Mouse (Mus musculus) thymus, adult 18-20 months (tissue): ENCODE data around the gene Ptprm.

Experiments
- DNase-seq, 2 experiments: peaks; one replicate each; pipeline ENCODE4 v3.0.0; 2022; ENCODE audit warnings: mixed read lengths in 2 of 2

Gene Ptprm

DNA sequence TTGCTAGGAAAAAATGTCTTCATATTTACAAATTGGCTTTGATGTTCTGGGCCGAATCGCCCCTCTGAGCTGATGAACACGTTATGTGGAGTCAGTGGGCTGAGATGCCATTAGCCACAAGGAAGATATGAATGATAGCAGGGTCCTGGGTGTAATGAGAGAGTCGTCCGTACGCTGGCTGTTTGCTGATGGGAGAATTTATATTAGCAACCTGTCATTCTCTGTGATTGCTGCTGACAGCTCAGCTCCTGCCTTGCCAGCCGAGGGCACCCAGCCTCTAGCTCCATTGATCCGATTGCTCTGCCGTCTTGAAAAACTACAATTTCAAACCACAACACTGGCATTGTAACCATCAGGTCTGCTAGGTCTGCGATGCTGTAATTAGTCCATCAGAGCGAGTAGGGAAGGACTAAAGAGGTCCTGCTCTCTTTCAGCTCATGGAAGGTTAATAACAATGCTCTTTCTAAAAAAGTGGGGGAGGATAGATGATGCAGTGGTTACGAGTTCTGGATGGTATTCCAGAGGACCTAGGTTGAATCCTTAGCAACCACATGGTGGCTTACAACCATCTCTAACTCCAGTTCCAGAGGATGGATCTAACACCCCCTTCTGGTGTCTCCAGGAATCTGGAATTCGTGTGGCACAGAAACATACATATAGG is 734.1 kb downstream of the Ptprm start:
- DNase-seq, result no peak

GRCm38 (mm10) chr17:66619255-66619826 is 734.9 kb downstream of the Ptprm start:
- no peak for DNase-seq
